Mouse (Mus musculus) olfactory bulb, adult 2 months (tissue): Measurements from ENCODE around the gene Rgl1. TPM values are rescaled to one million over a fixed set of nuclear protein-coding genes. Genes with fewer than 3 reads are reported as not detected.

Experiments used
- H3K27ac ChIP-seq: fragments of 200-500 bp; 2 replicates; pipeline ENCODE4 v1.5.1; 2012; ENCODE audit warnings: low read depth, low read length; ENCODE audit not compliant: insufficient read depth
- H3K4me1 ChIP-seq: fragments of 200-500 bp; 2 replicates; pipeline ENCODE4 v1.6.1; 2012; ENCODE audit warnings: low read length; ENCODE audit not compliant: control insufficient read depth, insufficient read depth
- H3K4me3 ChIP-seq: fragments of 200-500 bp; 2 replicates; pipeline ENCODE4 v1.5.1; 2012; ENCODE audit warnings: mild to moderate bottlenecking, low read depth, low read length, moderate library complexity; ENCODE audit not compliant: insufficient read depth
- CTCF ChIP-seq: fragments of 200-500 bp; IDR thresholded peaks from 2 replicates; pipeline ENCODE4 v1.5.1; 2012; ENCODE audit warnings: low read depth, mild to moderate bottlenecking, low read length, moderate library complexity; ENCODE audit not compliant: insufficient read depth
- POLR2A ChIP-seq: fragments of 200-500 bp; IDR thresholded peaks from 2 replicates; pipeline ENCODE4 v1.6.1; 2012; ENCODE audit warnings: mild to moderate bottlenecking, low read depth, low read length, moderate library complexity; ENCODE audit not compliant: insufficient read depth
- WGBS: fragments of 180-500 bp; shearing (Covaris S2); methylation state at CpG from one replicate; pipeline ENCODE4 v1.1.7; 2018; 5-methylcytosine and 5-hydroxymethylcytosine counted together
- polyA plus RNA-seq: library from polyadenylated mRNA; stranded (reverse); fragments of >200 nt; gene quantifications from 2 replicates; pipeline ENCODE4 v1.2.4, GENCODE M21; 2012; ENCODE audit warnings: low replicate concordance; ENCODE audit not compliant: missing spikeins, insufficient read depth, insufficient read length

The Rgl1 gene
- polyA plus RNA-seq, 1 experiment, result not detected

DNA sequence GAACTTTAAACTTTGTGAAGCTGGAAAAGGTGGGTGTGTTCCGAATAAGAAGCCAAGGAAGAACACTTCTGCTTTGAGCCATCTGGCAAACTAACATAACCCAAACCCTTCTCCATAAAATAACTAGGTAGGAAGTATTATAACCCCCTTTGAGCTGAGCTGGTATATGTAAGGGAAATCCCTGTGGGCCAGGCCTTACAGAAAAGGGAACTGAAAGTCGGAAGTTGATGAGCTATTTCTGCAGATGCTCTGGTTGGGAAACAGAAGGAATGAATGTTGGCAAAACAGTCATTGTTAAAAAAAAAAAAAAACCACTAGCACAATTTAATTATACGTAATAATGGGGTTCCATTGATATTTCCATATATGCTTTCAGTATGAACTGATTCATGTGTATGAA lies 237.4 kb downstream of the Rgl1 start:
- Histone ChIP-seq H3K27ac (no peak overlapping the region), H3K4me1 (peaks cover 18% of the 10 kb centered on the region), H3K4me3 (no peak overlapping the region)
- no peak for TF ChIP-seq CTCF
- TF ChIP-seq POLR2A, result no peak
- WGBS, result 71% methylated on average over 3 of the region's 3 CpGs

DNA sequence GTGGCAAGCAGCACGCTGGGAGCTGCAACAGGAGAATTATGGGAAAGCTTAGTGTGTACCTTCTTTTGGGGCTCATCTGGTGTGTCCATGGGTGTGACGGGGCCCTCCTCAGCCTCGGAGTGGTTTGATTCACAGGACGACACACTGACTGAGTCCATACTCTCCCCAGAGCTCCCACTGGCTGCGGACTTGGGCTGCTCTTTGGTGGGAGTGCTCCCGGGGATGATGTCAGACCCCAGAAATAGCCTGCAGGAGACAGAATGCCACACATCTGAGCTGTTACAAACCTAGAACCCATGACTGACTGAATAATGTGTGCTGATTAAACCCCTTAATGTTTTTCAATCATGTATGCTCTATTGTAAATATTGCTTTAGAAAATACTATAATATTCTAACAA lies 237.9 kb downstream of the Rgl1 start:
- Histone ChIP-seq H3K4me1 (peaks cover 21% of the 10 kb centered on the region), H3K27ac (no peak overlapping the region), H3K4me3 (no peak overlapping the region)
- TF ChIP-seq POLR2A (no peak), CTCF (no peak)
- WGBS, result 64% methylated on average over 6 of the region's 6 CpGs

DNA sequence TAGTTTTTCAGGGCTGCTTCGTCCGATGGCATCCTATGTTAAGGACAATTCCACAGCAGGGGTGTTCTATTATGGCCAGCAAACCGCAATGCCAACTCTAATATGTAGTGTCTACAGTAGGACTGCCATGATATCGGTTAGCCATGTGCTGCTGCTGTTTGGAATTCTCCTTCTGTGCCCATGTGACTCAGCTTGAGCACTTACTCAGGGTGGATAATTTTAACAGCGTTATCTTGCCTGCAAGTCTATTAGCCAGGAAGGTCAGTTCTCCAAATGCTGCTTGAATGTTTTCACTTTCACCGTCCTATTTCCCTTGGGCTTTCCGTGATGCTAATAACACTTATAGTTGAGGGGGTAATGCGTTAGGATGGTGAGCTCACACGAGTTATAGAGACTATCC lies 240.0 kb downstream of the Rgl1 start:
- Histone ChIP-seq H3K4me3 (no peak overlapping the region), H3K27ac (no peak overlapping the region), H3K4me1 (peaks cover 24% of the 10 kb centered on the region)
- TF ChIP-seq CTCF (no peak), POLR2A (no peak)
- WGBS, result 56% methylated on average over 9 of the region's 9 CpGs

- H3K4me3 ChIP-seq, result no peak overlapping the region
- WGBS, result 10% methylated on average over 6 of the region's 6 CpGs
- TF ChIP-seq POLR2A, result no peak
- TF ChIP-seq CTCF, result no peak
- H3K4me1 ChIP-seq, result peaks cover 25% of the 10 kb centered on the region
- peak overlapping the region; percentile 7; the same call in 1 of the 2 replicates for H3K27ac ChIP-seq
Measured at GRCm38 (mm10) chr1:152524987-152525648, 241.0 kb downstream of the Rgl1 start.

DNA sequence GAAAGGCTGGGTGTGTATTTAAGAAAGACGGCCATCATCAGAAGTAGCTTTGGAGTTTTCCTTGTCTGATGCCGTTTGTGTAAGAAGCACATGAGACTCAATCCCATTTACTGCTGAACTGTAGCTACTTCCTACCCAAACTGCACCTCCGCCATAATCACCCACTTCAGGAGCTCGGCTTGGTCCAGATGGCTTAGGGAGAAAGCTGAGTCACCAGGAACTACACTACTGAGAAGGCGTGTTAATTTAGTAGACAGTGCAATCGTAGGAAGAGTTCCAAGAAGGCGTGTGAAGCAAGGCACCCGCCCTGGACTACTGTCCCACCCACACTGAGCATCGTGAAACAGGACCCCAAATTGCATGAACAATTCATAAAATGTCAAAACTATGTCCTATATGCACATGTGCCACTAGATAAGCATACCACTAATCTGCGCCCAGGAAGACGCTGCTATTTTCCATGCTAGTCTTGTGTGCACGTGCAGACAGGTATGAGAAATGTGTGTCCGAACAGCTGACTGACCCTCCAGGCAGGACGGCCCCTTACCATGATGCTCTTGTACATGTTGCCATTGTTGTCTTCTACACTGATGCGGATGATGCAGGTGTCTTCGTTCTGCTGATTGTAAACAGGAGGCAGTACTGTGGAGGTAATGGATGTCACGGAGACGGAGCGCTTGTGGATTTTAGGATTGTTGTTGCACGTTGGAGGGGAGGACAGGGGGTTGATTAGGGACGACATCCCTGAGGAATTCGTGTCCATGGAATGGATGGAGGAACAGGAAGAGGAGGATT lies 241.9 kb downstream of the Rgl1 start:
- WGBS, result 59% methylated on average over 22 of the region's 22 CpGs

GRCm38 (mm10) chr1:152523292-152523691 lies 242.9 kb downstream of the Rgl1 start:
- peaks cover 25% of the 10 kb centered on the region for H3K4me1 ChIP-seq
- no peak overlapping the region for H3K27ac ChIP-seq
- H3K4me3 ChIP-seq, result no peak overlapping the region
- 82% methylated on average over 11 of the region's 11 CpGs for WGBS
- TF ChIP-seq POLR2A (no peak), CTCF (no peak)

More for the DNA sequence above, 241.9 kb downstream of the Rgl1 start:
- TF ChIP-seq POLR2A (no peak), CTCF (no peak)
- no peak overlapping the region for H3K4me3 ChIP-seq
- H3K4me1 ChIP-seq, result peaks cover 25% of the 10 kb centered on the region
- peak overlapping the region; percentile 7 for H3K27ac ChIP-seq

GRCm38 (mm10) chr1:152522226-152522625 lies 243.9 kb downstream of the Rgl1 start:
- WGBS, result 41% methylated on average over 3 of the region's 3 CpGs
- peaks cover 23% of the 10 kb centered on the region for H3K4me1 ChIP-seq
- H3K27ac ChIP-seq, result peak overlapping the region; percentile 51; the same call in 1 of the 2 replicates
- no peak overlapping the region for H3K4me3 ChIP-seq
- TF ChIP-seq CTCF, result no peak

DNA sequence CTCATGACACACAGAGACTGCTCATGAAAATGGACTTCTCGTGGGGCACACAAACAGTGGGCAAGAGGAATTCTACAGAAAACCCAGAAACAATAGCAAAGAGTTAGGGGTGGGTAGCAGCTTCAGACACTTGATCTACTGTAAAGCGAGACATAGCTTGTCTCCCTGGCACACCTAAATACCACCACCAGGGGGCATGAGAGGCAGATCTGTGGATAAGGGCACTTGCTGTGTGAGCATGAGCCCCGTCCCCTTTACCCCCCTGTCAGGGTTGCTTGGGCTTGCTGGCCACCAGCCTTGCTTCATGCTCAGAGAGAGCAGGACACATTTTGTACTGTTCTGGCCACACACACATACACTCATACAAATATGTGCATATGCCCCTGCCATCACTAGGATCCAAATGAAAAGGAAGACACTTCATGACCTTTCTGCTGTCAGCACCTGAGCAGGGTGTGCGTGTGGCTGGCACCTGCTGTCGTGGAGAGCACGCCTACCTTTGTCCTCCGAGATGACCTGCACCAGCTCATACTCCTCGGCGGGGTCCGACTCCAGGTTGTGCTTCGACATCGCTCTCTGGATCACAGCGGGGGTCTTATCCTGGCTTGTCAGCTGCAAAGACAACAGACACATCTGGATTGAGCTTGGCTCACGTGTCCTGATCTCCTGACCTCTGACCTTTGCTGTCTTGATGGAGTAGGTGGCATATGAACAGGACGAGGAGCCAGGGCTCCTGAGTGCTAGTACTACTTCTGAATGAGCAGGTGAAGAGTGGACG lies 245.2 kb downstream of the Rgl1 start:
- TF ChIP-seq POLR2A (no peak), CTCF (0 out of 2 replicates have a peak, but pooled peaks have one; percentile 18)
- WGBS, result 80% methylated on average over 16 of the region's 16 CpGs
- Histone ChIP-seq H3K4me3 (no peak overlapping the region), H3K27ac (no peak overlapping the region), H3K4me1 (peaks cover 20% of the 10 kb centered on the region)

DNA sequence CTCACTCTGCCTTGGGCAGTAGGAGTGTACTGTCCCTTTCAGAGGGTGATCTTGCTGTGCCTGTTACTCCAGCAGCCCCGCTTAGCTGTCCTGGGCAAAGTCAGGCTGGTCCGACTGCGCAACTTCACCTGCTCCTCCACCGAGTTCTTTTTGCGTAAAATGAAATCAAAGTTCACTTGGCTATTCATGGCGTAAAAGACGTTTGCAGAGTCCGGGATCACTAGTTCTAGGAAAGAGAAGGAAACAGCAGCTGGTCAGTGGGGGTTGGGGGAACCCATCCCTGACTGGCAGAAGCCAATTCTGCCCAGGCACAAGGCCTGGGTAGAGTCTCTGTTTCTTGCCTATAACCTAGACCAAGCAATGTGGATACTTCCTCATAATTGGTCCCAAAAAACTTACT lies 247.2 kb downstream of the Rgl1 start:
- Histone ChIP-seq H3K27ac (no peak overlapping the region), H3K4me3 (no peak overlapping the region), H3K4me1 (peaks cover 21% of the 10 kb centered on the region)
- WGBS, result 88% methylated on average over 8 of the region's 8 CpGs
- TF ChIP-seq POLR2A, result no peak
- TF ChIP-seq CTCF, result no peak
